Mouse (Mus musculus): ENCODE data around the gene Tmem220.

The Tmem220 gene

GRCm38 (mm10) chr11:67054754-67055365 lies 29.9 kb downstream of the Tmem220 start:
- CTCF ChIA-PET, result interaction anchor here (0.7 kb wide), 1 partner anchor 57 kb away, joined by 3 read pairs; no protein-coding TSS in a partner anchor

DNA sequence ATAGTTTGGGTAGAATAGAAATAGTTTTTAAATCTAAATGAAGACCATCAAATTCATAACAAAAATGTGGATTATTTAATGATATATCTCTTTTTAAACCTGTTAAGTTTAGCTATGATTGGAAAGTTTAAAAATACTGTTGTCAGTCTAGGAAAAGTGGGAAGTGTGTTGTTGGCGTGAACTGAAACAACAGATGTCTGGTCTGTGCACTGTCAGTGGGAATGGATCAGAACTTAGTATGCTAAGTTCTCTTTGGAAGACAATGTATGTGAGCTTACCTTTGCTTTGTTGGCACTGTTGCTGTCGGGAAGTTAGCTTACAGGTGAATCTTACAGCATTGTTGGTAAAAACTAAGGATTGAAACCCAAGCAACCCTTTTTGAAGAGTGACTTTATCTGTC lies 36.4 kb downstream of the Tmem220 start:
- CTCF ChIA-PET, result no interaction called here

GRCm38 (mm10) chr11:67062726-67063125 lies 37.8 kb downstream of the Tmem220 start:
- CTCF ChIA-PET, result no interaction called here

- CTCF ChIA-PET, result no interaction called here
Observed at GRCm38 (mm10) chr11:67067741-67068140, 42.8 kb downstream of the Tmem220 start.

DNA sequence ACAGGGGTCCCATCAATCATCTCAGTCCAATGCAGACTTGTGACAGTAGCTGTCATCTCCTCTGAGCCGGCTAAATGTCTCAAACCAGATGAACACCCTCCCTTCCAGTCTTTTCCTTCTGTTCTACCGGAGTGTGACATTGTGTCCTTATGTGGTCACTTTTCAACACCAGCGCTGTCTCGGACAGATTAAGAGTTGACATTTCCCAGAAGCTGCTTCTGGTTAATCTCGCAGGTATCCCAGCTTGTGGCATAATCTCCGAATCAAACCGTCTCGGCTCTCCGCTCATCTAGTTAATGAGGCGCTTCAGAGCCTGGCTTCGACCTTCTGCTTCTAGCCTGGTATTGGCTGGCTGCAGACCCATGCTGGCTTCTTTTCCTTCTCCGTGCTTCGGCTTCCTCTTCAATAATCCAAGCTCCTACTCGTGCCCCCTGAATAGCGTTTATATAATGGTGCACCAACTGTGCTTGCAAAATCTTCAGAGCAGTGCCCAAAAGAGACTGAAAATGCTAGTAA lies 47.7 kb downstream of the Tmem220 start:
- CTCF ChIA-PET, result no interaction called here

DNA sequence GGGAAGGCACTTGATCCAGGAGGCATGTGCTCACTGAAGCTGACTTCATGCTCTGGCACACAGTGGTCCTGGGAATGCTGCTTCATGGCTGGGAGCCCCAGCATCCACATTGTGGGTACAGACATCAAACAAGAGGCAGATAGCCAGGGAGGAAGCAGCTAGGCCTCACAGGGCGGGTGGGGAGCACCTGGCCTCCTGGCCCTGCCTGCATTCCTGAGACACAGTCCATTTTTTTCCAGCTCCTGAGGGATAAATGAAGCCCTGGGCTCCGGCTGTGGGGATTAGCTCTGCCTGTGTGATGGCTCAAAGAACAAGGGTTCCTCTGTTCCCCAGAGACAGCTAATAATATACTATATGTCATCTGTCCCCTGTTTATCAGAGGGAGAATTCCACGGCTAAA lies 50.1 kb downstream of the Tmem220 start:
- CTCF ChIA-PET, result no interaction called here

GRCm38 (mm10) chr11:67076781-67077180 lies 51.8 kb downstream of the Tmem220 start:
- CTCF ChIA-PET, result no interaction called here

DNA sequence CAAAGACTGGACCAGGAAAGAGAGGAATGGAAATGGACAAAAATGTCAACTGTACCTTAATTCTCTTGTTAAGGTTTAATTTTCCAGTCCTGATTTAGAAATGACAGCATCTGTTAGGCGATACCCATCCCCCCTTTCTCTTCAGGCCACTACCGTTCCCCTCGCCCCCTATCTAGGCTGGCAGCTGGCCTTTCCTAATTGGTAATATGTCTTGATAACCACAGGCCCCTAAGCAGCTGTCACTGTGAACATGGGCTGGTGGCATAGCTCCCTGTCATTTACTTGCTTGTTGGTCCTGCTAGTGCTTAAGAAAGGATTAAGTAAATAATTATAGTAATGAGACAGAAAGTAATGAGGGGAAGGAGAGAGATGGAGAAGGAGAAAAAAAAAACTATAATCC lies 52.5 kb downstream of the Tmem220 start:
- CTCF ChIA-PET, result no interaction called here

DNA sequence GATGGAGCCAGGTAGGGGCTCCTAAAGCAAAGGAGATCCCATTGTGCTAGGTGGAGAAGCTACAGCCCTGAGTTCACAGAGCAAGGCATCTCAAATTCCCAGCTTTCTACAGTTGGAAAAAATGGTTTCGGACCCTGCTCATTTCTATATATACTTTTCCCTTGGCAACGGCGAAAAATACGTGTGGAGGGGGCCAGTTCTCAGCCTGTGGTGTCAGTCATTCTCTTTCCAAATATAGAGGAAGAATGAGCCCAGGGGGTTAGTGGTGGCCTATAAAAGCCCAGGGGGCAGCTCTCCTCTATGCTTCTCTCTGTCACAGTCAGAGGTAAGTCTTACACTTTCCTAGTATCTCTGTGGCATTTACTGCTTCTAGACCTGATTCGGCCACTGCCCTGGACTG lies 53.0 kb downstream of the Tmem220 start, which contains the start of gene Myh3:
Gene Myh3 (plus strand): TSS at position 301 of the 400 bp plus-strand sequence.
- CTCF ChIA-PET, result no interaction called here

DNA sequence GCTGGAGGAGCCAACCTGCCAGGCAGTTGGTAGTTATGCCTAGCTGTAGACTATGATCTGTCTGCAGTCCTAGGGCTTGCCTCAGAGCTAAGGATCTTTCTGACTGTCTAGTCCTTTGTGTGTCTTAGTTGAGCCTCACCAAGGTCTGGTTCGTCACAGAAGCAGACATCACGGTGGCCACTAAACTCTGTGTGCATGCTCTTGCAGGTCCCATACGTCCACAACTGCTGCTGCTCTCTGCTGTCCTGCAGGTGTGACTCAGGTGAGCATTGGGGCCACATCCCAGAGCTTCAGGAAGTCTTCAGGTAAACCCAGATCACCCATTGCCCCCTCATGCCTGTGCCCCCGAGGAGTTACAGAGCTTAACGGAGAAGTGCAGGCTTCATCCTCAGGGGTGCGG lies 53.9 kb downstream of the Tmem220 start:
- CTCF ChIA-PET, result no interaction called here

DNA sequence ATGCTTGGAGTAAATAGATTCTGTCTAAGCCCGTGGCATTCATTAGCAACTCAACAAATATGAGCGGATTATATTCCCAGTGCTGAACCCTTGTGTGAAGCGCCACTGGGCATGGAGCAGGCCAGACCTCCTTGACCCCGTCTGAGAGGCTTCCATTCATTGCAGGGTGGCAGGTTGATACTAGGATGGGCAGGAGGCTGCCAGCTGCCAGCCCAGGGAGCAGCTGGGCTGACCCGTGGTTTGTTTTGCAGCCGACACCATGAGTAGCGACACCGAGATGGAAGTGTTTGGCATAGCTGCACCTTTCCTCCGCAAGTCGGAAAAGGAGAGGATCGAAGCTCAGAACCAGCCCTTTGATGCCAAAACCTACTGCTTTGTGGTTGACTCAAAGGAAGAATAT lies 54.8 kb downstream of the Tmem220 start:
- CTCF ChIA-PET, result no interaction called here

GRCm38 (mm10) chr11:67080168-67080567 lies 55.2 kb downstream of the Tmem220 start:
- CTCF ChIA-PET, result no interaction called here

DNA sequence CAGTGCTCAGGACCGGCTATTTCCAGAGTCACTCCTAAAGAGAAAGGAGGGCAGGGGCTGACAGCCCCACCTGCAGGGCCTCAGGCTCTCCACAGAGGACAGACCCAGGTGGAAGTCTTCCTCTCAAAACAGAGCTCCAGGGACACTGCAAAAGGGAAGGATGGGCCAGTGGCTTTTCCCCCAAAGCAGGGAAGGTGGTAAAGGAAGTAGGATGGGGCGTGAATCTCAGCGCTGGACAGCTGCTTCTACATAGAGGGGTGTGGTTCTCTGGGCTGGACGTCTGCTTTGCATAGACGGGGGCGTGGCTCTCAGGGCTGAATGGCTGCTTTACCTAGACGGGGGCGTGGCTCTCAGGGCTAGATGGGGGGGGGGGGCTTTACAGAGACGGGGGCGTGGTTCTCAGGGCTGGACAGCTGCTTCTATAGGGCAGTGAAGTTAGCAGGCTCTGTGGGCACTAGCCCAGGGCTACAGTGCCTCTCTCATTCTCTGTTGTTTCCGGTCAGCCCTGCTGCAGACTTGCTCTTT lies 56.2 kb downstream of the Tmem220 start:
- CTCF ChIA-PET, result no interaction called here

DNA sequence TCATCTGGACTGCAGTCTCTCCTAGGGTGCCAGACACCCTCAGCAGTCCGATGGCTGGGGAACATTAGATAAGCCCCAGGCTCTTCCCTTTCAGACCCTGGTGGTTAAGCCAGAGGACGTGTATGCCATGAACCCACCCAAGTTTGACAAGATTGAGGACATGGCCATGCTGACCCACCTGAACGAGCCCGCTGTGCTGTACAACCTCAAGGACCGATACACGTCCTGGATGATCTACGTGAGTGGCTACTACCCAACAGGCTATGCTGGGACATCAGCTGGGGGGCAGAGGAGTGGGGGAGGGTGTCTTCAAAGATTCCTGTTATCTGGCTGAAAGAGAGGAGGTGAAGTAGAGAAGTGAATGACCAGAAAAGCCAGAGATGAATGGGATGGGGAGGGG lies 57.2 kb downstream of the Tmem220 start:
- CTCF ChIA-PET, result interaction anchor here (0.5 kb wide), 1 partner anchor 193 kb away, joined by 3 read pairs; no protein-coding TSS in a partner anchor

GRCm38 (mm10) chr11:67082793-67083192 lies 57.8 kb downstream of the Tmem220 start:
- CTCF ChIA-PET, result interaction anchor here (0.5 kb wide), 1 partner anchor 192 kb away, joined by 3 read pairs; no protein-coding TSS in a partner anchor

- CTCF ChIA-PET, result no interaction called here
Observed at GRCm38 (mm10) chr11:67083239-67083638, 58.3 kb downstream of the Tmem220 start.

- CTCF ChIA-PET, result no interaction called here
Observed at GRCm38 (mm10) chr11:67083712-67084340, 58.9 kb downstream of the Tmem220 start.

Measured in spleen, embryonic (tissue).